Mouse (Mus musculus) liver, adult 2 months (tissue): Measurements from ENCODE around the gene Slc5a6.

ENCODE experiments used
- CTCF ChIP-seq: fragments of 200-500 bp; IDR thresholded peaks from 2 replicates; pipeline ENCODE4 v1.5.1; 2011; ENCODE audit warnings: low read depth, low read length, control low read depth
- POLR2A ChIP-seq: fragments of 200-500 bp; IDR thresholded peaks from 2 replicates; pipeline ENCODE4 v1.6.1; 2011; ENCODE audit warnings: low read length, control low read depth; ENCODE audit not compliant: insufficient read depth; ENCODE audit errors: extremely low read depth

- no peak for TF ChIP-seq POLR2A
- no peak for TF ChIP-seq CTCF
Observed at GRCm38 (mm10) chr5:31001560-31001959, 47.2 kb downstream of the Slc5a6 start.
